Mouse (Mus musculus) G1E (cell line): ENCODE data around the gene Btbd17. TPM values are rescaled to one million over a fixed set of nuclear protein-coding genes. Genes with fewer than 3 reads are reported as not detected.

Source experiments
- ATAC-seq: 2 replicates; pipeline ENCODE4 v1.8.0; 2016; ENCODE audit warnings: mild to moderate bottlenecking; ENCODE audit not compliant: insufficient number of reproducible peaks, poor library complexity, low FRiP score, severe bottlenecking; ENCODE audit errors: extremely low read depth
- DNase-seq: peaks from one replicate; pipeline ENCODE4 v3.0.0; 2012; ENCODE audit warnings: low spot score
- H3K27me3 ChIP-seq: 2 replicates; pipeline ENCODE4 v1.6.1; 2012; ENCODE audit warnings: mild to moderate bottlenecking, low read length, inconsistent platforms; ENCODE audit not compliant: insufficient read depth
- H3K36me3 ChIP-seq: replicated peaks from 2 replicates; pipeline ENCODE3; 2012; ENCODE audit warnings: mild to moderate bottlenecking, inconsistent platforms
- H3K4me1 ChIP-seq: 2 replicates; pipeline ENCODE4 v1.6.1; 2012; ENCODE audit warnings: low read depth, low read length, inconsistent platforms, mixed read lengths; ENCODE audit not compliant: insufficient read depth
- H3K4me3 ChIP-seq: 2 replicates; pipeline ENCODE4 v1.5.1; 2012; ENCODE audit warnings: low read depth, mild to moderate bottlenecking, inconsistent platforms, low read length, moderate library complexity, mixed read lengths
- H3K9me3 ChIP-seq: replicated peaks from 2 replicates; pipeline ENCODE4 v1.6.1; 2012; ENCODE audit warnings: inconsistent platforms
- CTCF ChIP-seq: IDR thresholded peaks from 2 replicates; pipeline ENCODE4 v1.5.1; 2012; ENCODE audit warnings: low read depth, low read length, inconsistent platforms, mixed read lengths
- GATA1 ChIP-seq: IDR thresholded peaks from 2 replicates; pipeline ENCODE4 v1.6.1; 2012; ENCODE audit warnings: borderline replicate concordance, low read length, inconsistent platforms, mixed read lengths
- GATA2 ChIP-seq: IDR thresholded peaks from 2 replicates; pipeline ENCODE4 v1.6.1; 2012; ENCODE audit warnings: low read depth, low read length, inconsistent platforms, borderline replicate concordance
- POLR2AphosphoS5 ChIP-seq: IDR thresholded peaks from 2 replicates; pipeline ENCODE4 v1.6.1; 2012; ENCODE audit warnings: low read depth, low read length, inconsistent platforms; ENCODE audit not compliant: insufficient replicate concordance
- TAL1 ChIP-seq: conservative IDR thresholded peaks from 2 replicates; pipeline ENCODE4 v1.6.1; 2012; ENCODE audit warnings: low read depth, low read length, inconsistent platforms, mixed read lengths
- polyA plus RNA-seq: library from polyadenylated mRNA; stranded (reverse); fragments of >175 nt; gene quantifications from 2 replicates; pipeline ENCODE4 v1.2.3, GENCODE M21; 2012
- total RNA-seq, 2 experiments: library from RNA; stranded (forward) in 1 of 2; stranded (reverse) in 1 of 2; fragments of 200-1000 nt in 1 of 2; fragments of >200 nt in 1 of 2; fragmentation: Nextera tagmentation in 1 of 2; gene quantifications; 2 replicates each; pipeline ENCODE4 v1.2.3; 2014 to 2017

Gene Btbd17
- total RNA-seq (2014; fragmentation: Nextera tagmentation) (not detected in 2 replicates), total RNA-seq (2017) (0.06 and 0.11 TPM in 2 replicates), polyA plus RNA-seq (not detected in 2 replicates)

GRCm38 (mm10) chr11:114795848-114796322 lies at the start of gene Btbd17:
Btbd17 (minus strand) TSS chr11:114795945.
- H3K4me3 ChIP-seq: no peak within 1 kb of the TSS
- H3K27me3 ChIP-seq: no peaks in the 10 kb centered on the region; the same call in 1 of the 2 replicates
- DNase-seq (no peak), ATAC-seq (no peak)
- H3K9me3 ChIP-seq: peaks cover 84% of the 10 kb centered on the region
- no peaks in the 10 kb centered on the region for H3K36me3 ChIP-seq
- H3K4me1 ChIP-seq: no peaks in the 10 kb centered on the region
- TF ChIP-seq CTCF: no peak
- TF ChIP-seq TAL1: no peak
- no peak for TF ChIP-seq GATA2
- no peak for TF ChIP-seq POLR2AphosphoS5
- no peak for TF ChIP-seq GATA1

GRCm38 (mm10) chr11:114844464-114845220 lies 48.9 kb upstream of the Btbd17 start:
- DNase-seq (no peak), ATAC-seq (no peak)
- peaks cover 61% of the 10 kb centered on the region for H3K9me3 ChIP-seq
- no peak for TF ChIP-seq GATA2
- no peak for TF ChIP-seq GATA1
- TF ChIP-seq TAL1: no peak
- TF ChIP-seq POLR2AphosphoS5: no peak
- no peak for TF ChIP-seq CTCF
- H3K4me1 ChIP-seq: no peaks in the 10 kb centered on the region
- H3K36me3 ChIP-seq: no peaks in the 10 kb centered on the region
- H3K27me3 ChIP-seq: no peaks in the 10 kb centered on the region
- no peak overlapping the region for H3K4me3 ChIP-seq

- TF ChIP-seq TAL1 (no peak), CTCF (no peak), GATA2 (no peak), POLR2AphosphoS5 (no peak), GATA1 (no peak)
- DNase-seq: no peak
- no peak for ATAC-seq
- Histone ChIP-seq H3K4me1 (no peaks in the 10 kb centered on the region), H3K9me3 (peaks cover 57% of the 10 kb centered on the region), H3K4me3 (no peak overlapping the region), H3K36me3 (no peaks in the 10 kb centered on the region), H3K27me3 (no peaks in the 10 kb centered on the region)
These were observed 48.2 kb upstream of the Btbd17 start for GRCm38 (mm10) chr11:114843818-114844463.

- Histone ChIP-seq H3K27me3 (no peaks in the 10 kb centered on the region), H3K4me1 (no peaks in the 10 kb centered on the region), H3K4me3 (no peak overlapping the region), H3K9me3 (peaks cover 74% of the 10 kb centered on the region), H3K36me3 (no peaks in the 10 kb centered on the region)
- DNase-seq (no peak), ATAC-seq (no peak)
- TF ChIP-seq POLR2AphosphoS5: no peak
- TF ChIP-seq CTCF: no peak
- TF ChIP-seq GATA2: no peak
- no peak for TF ChIP-seq TAL1
- no peak for TF ChIP-seq GATA1
These were observed 37.4 kb upstream of the Btbd17 start for GRCm38 (mm10) chr11:114833166-114833565.

GRCm38 (mm10) chr11:114830433-114830773 lies 34.7 kb upstream of the Btbd17 start:
- no peak overlapping the region for H3K4me3 ChIP-seq
- DNase-seq: no peak
- H3K27me3 ChIP-seq: no peaks in the 10 kb centered on the region
- peaks cover 72% of the 10 kb centered on the region for H3K9me3 ChIP-seq
- H3K4me1 ChIP-seq: no peaks in the 10 kb centered on the region
- H3K36me3 ChIP-seq: no peaks in the 10 kb centered on the region
- TF ChIP-seq GATA1: no peak
- TF ChIP-seq GATA2: no peak
- TF ChIP-seq POLR2AphosphoS5: no peak
- no peak for TF ChIP-seq TAL1
- no peak for TF ChIP-seq CTCF
- ATAC-seq: no peak

- Histone ChIP-seq H3K27me3 (no peaks in the 10 kb centered on the region), H3K4me1 (no peaks in the 10 kb centered on the region), H3K36me3 (no peaks in the 10 kb centered on the region), H3K4me3 (no peak overlapping the region), H3K9me3 (peaks cover 72% of the 10 kb centered on the region)
- ATAC-seq (no peak), DNase-seq (no peak)
- no peak for TF ChIP-seq GATA2
- TF ChIP-seq GATA1: no peak
- no peak for TF ChIP-seq POLR2AphosphoS5
- no peak for TF ChIP-seq TAL1
- TF ChIP-seq CTCF: no peak
These were observed 34.0 kb upstream of the Btbd17 start for GRCm38 (mm10) chr11:114829499-114830432.
